Mouse (Mus musculus): ENCODE results near the gene Cep350.

Gene Cep350

DNA sequence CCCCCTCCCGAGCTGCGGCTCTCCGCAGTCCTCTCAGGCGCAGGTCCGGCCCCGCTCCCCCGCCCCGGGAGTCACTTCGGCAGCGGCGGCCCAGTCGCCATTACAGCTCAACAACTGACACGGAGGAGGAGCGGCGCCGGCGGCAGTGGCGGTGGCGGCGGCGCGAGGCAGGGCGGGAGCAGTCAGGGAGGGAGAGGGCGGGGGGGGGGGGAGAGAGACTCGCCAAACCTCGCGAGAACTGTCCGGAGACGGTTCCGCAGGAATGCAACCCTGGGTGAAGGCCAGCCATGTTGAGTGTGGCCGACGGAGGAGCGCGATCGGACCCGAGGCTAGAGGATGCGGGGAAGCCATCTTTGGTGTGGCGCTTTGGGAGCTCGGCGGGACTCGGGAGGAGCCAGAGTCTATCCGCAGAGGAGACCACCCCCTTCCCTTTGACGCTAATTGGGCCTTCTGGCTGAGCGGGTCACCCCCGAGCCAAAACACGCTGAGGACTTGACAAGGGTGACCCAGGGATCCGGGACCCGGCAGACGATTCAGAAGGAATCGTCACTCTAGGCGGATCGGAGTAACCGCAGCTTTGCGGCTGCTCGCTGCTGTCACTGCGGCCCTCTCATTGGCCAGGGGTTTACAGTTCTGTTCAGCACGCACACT, at the start of gene Cep350:
Cep350 (minus strand) TSS at position 188 of the 651 bp plus-strand sequence.
- DNase-seq (ENCODE audit: low read depth, low spot score): peak; percentile 96

DNA sequence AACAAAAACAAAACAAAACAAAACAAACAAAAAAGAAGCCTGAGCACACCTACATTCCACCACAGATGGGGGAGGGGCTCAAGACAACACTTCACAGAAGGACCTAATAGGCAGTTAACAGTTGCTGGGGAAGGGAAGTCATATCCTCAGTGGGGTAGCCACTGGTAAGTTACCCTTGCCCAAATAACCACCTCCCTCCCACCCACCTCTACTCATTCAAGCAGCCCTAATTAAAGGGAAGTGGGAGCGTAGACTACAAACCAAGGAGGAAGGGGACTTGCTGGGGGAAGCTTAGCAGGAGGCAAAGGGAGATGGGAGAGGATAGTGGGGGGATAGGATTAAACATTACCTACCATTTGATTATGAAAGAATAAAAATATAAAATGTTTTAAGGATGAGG, 47.3 kb upstream of the Cep350 start:
- DNase-seq (ENCODE audit: low read depth, low spot score): no peak

DNA sequence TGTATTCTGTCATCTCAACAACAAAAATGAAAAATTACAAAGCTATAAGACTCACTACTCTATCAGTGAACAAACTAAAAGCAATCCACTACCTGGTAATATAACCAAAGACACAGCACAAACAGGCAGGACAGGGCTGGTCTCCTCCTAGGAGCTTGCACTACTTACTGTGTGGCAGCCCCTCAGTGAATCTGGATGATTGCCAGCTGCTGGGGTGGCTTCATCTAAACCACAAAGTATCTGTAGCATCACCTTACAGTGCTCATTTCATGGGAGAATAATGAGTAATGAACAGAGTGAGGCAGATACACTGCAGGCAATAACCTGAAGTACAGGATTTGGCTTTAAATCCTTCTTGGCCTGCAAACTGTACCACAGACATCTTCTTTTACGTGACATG, 46.7 kb upstream of the Cep350 start:
- DNase-seq (ENCODE audit: low read depth, low spot score): no peak

DNA sequence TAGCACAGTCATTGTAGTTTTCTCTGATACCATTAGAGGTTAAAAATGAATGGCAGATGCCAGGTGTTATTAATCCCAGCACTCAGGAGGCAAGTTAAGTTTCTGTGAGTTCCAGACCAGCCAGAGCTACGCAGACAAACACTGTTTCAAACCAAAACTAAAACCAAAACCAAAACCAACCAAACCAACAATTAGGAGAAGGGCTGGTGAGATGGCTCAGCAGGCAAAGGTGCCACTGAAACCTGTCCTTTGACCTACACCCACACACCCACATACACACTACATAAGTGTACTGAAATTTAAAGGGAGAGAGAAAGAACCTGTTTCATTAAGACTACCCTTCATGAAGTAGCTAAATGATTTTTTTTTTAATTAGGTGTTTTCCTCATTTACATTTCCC, 35.9 kb upstream of the Cep350 start:
- DNase-seq (ENCODE audit: low read depth, low spot score): no peak

DNA sequence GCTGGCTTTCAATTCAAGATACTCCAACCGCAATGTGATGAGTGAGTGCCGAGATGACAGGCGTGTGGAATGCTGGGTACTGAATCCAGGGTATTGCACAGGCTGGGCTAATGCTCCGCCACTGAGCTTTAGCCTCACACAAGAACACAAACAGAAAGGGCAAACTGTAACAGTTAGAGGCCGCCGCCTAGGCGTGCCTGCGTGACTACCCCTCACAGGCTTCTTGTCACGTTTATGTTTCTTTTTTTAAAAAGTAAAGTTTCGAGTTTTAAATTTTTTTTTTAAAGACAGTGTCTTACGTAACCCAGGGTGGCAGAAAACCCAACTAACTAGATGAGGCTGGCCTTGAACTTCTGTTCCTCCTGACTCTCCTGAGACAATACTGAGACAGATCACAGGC, 32.9 kb upstream of the Cep350 start:
- DNase-seq (ENCODE audit: low read depth, low spot score): no peak

DNA sequence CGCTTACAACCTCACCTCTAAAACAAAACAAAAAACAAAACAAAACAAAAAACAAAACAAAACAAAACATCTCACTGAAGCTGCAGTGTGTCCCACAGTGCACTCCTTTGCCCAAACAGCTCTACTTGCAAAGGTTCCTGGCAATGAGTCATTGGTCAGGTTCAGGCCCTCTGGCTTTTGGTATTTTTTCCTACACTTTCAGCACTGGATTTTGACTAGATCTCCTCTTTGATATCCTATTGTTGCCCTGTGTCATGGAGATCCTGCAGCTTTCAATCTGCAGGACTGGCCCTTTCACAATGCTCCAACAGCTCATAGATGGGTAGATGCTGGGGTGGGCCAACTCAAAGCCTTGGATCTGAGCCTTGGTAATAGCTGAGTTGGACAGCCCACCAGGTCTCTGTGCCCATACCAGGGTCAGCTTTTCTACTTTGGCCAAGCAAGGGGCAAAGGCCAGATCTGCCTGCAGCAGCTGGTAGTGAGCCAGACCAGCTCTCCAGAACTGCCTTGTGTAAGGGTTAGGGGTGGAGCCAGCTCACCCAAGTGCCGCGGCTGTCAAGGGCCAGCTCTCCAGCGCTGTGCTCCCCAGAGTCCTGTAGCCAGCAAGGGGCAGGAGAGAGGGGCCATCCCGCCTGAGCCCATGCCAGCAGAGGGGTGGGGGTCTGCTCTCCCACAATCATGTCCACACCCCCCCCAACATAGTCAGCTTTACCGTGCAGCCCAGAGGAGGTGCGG, 30.3 kb upstream of the Cep350 start:
- DNase-seq (ENCODE audit: low read depth, low spot score): no peak

DNA sequence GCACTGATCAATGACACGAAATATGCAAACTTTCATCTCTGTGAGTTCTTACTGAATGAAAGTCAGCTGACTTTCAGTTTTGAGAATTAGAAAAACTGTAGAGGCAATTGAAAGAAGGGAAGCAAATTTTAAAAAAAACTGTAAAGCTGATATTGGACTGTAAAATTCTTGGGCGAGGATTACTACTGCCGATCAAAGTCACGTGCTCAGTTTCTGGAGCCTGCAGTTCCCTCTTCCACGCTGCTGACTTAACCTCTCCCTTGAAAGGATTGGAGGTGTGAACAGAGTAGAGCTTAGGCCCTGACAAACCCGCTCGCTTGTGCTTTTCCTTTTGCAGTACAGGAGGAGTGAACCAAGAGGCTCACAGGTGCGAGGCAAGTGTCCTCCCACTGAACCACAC, 29.3 kb upstream of the Cep350 start:
- DNase-seq (ENCODE audit: low read depth, low spot score): no peak

DNA sequence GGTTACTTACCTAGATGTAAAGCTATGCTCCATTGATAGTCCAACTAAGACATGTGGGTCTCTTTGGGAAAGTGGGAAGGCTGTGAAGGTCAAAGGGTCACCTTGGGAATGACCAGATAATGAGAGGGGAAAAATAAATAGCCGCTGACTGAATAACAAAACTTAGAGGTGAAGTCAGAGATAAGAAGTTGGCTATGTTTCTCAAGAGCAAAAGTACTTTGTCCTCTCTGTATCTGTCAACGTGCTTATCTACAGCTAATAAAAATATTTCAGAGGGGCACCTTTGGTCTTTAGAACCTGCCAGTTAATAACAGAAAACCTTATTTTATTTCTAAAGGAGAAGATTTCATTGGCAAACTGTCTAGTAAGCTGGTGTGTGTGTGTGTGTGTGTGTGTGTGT, 22.6 kb upstream of the Cep350 start:
- no peak for DNase-seq (ENCODE audit: low read depth, low spot score)

DNA sequence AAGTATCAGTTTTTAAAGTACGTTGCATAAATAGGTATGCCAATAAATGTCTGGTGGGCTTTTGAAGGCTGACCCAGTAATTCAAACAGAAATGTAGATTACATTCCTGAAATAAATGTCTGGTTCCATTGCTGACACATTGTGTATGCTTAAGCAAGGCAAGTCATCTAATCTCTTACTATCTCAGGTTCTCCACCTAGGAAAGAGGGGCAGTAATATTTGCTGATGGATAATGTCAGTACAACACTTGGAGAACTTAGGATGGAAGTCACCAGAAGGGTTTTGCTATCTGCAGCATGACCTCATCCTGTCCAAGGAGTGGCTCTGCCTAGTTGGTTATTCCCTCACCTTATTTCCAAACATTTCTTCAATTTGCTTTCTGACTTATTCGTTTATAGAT, 21.5 kb upstream of the Cep350 start:
- no peak for DNase-seq (ENCODE audit: low read depth, low spot score)

DNA sequence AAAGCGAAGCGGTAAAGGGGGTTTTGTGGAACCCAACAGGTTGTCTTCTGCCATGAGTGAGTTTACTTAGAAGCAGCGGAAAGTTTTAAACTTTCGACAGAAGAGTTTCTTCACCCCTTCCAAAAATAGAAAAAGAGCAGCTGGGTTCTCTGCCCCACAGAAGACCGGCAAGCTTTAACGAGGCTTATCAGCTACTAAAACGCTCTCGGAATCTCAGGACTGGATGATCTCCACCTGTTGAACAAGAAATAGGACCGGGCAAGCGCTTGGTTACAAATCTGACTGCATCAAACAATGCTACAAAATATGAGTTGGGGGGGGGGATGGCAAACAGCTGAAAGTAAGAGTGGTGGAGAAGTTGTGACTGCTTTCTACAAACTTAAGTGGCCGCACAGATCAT, 17.3 kb upstream of the Cep350 start:
- no peak for DNase-seq (ENCODE audit: low read depth, low spot score)

DNA sequence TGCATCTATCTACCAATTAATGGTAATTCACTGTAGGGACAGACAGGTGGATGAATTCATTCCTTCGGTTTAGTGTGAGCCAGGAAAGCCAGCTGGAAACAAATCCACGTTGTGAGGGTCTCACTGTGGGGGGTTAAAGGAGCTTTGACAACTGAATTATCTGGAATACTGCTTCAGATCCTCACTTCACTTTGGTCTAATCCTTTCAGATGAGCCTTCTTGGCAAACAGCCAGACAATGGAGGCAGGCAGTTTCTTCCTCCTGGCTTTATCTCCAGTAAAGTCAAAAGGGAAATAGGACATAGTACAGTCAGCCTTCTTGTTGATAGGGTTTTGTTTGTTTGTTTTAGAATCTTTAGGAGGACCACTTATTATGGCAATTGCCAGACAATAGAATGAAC, 16.3 kb upstream of the Cep350 start:
- no peak for DNase-seq (ENCODE audit: low read depth, low spot score)

DNA sequence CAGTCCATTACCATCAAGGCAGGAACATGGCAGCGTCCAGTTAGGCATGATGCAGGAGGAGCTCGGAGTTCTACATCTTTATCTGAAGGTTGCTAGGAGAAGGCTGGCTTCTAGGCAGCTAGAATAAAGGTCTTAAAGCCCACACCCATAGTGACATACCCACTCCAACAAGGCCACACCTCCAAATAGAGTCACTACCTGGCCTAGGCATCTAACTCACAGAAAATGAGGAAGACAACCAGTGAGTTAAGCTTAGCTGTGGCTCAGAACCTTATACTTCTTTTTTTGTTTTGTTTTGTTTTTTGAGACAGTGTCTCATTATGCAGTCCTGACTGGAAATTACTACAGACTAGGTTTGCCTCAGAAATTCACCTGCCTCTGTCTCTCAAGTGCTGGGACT, 14.6 kb upstream of the Cep350 start:
- no peak for DNase-seq (ENCODE audit: low read depth, low spot score)

DNA sequence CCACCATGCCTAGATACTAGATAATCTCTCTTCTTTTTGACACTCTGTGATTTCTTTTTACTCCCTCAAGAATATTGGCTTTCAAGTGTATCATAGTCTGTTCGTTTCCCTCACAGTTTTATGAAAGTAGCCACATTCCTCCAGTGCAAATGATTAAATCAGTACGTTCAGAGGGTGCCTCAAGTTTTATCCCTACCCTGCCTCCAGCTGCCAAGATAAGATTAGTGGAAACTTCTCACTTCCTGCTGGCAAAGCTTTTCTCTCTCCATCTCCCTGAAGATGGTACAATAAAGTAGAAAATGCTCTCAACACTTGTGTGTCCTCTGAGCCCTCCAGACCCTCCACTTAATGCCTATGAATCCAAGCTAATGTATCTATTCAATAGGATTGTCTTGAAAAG, 1.9 kb upstream of the Cep350 start:
- DNase-seq (ENCODE audit: low read depth, low spot score): no peak

DNA sequence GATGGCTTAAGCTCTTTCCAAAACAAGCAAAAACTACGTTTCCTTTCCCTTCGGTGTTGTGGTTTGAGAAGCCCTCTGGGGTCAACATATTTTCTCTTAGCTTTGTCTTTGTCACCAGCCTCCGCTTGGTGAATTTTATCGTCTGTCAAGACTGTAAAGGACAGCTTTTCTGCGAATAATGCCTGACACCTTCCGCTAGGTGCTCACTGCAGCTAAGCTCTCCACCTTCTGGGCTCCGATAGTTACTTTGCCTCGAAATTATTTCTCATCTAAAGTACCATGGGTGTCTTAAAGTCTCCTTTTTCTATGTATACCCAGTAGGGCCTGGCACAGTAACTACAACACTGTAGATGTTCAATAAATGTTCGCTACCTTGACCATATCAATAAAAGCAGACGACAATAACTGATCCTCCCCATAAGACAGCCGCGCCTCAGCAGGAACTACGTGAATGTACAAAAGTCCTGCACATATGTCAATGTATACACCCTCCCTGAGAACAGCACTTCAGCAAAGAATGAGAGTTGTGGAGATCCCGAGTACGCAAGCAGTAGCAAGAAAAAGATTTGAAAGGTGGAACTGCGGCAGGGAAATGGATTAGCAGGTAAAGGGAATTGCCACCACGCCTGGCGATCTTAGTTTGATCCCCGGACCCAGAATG, 794 bp upstream of the Cep350 start:
- DNase-seq (ENCODE audit: low read depth, low spot score): peak; percentile 28

DNA sequence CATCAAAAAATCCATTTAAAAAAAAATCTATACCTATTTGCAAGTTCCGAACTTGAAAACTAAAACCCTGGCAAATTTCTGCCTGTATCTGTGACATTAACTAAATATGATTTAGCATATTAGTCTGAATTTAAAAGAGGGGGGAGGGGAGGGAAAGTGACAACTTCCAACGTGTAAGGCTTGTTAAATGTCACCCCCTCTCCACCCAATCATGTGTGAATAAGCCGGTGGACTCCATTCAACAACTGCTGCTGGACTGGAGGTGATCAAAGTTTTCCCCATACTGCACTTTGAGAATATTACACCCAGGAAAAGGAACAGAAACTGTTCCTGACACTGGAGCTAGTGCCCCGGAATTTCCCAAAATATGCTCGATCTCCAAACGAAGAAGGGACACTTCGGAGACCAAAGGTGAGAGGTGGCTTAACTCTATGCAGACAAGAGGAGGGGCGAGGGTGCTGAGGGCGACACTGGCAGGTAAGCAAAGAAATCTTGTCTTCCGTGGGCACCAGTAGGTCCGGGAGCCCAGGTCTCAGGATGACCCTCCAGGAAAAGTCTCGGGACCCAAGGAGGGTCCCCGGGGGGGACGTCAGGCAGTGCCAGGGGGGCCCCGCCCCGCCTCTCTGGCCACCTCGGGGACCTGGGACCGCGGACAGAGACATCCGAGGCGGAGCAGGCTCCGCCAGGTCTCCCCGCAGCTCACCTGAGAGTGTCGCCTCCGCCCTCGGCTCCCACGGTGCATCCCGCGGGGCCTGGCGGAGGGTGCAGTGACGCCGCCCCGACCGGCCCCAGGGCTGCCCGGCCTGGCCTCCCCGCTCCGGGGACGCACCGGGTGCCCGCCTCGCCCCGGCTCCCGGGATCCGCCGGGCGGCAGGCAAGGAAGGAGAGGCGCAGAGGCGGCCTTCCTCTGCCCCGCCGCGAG, 648 bp downstream of the Cep350 start:
- DNase-seq (ENCODE audit: low read depth, low spot score): no peak

DNA sequence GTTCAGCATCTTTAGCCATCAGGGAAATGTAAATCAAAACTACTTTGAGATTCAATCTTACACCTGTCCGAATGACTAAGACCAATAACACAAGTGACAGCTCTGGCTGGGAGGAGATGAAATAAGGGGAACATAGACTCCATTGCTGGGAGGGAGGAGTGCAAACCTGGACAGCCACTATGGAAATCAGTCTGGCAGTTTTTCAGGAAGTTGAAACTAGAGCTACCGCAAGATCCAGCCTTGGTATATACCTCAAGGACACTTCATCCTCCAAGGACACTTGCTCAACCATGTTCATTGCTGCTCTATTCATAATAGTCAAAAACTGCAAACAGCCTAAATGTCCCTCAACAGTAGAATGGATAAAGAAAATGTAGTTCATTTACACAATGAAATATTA, 23.9 kb downstream of the Cep350 start:
- DNase-seq (ENCODE audit: low read depth, low spot score): no peak

DNA sequence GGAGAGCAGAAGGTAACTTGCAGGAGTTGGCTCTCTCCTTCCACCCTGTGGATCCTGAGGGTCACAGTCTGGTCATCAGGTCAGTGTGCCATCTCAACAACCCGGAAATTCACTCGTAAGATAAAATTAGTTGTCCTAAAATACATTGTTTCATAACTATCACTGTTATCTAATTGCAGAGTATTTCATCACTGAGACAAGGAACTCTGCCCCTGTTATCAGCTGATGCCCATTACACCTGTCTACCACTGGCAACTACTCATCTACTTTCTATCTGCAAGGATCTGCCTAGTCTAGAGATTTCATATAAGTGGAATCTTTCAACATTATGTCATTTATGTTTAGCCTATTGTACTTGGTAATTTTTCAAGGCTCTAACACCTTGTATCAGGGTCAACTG, 28.7 kb downstream of the Cep350 start:
- no peak for DNase-seq (ENCODE audit: low read depth, low spot score)

DNA sequence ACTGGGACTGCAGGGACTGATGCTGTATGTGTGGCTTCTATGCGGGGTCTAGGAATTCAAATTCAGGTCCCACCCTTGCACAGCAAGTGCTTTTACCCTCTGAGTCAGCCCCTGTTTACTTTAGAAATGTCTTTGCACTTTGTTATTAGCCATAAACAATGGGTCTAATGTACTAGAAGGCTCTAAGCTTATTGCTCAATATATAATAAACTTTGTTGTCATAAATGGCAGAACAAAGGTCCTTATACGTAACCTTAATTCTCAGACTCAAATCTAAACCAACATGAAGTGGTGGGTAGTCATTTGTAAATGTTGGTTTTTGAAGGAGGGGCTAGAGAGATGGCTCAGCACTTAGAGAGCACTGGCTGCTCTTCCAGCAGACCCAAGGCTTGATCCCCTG, 35.6 kb downstream of the Cep350 start:
- DNase-seq (ENCODE audit: low read depth, low spot score): no peak

DNA sequence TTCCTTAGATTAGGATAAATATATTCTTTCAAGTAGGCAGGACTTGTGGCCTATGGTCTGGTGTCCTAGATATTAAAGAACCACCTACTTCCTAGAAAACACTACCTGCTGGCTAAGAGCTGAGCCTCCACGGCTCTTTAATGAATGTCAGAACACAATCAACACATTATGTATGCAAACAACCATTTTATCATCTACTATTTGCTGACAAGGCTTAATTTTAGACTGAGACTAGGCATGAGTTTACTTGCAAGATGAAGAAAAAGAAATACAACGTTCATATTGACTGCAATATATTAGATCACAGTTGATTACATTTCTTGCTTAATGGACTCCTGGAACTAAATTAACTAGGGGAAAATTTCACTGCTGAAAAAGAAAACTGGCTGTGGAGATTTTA, 38.4 kb downstream of the Cep350 start:
- DNase-seq (ENCODE audit: low read depth, low spot score): no peak

DNA sequence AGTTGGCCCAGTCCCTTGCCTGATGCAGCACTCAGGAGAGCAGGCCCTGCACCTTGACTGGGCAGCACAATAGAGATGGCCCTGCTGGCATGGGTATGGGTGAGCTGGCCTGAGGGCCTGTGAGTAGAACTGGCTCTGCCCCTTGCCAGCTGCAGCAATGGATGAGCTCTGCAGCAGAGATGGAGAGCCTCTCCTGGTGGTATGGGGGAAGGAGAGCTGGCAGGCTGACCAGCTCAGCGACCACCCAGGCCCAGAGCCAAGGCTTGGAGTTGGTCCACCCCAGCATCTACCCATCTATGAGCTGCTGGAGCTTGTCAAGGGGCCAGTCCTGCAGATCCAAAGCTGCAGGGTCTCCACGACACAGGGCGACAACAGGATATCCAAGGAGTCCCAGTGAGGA, 69.5 kb downstream of the Cep350 start:
- DNase-seq (ENCODE audit: low read depth, low spot score): no peak

DNA sequence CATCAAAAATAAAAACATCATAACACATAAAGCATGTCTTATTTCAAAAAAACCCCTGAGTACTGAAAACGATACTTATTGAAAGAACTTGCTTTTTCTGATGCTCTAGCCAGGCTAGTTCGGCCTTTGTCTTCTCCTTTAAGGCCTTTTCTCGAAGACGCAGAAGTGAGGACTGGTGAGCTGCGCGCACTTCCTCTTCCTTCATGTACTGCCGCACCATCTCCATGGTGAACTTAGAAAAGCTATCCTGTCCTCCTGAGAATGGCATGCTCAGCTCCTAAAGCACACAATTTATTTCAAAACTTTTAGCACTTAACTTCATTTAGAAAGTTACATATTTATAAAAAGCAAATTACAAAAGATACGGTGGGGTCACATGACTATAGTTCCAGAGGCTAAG, 71.7 kb downstream of the Cep350 start:
- DNase-seq (ENCODE audit: low read depth, low spot score): no peak

DNA sequence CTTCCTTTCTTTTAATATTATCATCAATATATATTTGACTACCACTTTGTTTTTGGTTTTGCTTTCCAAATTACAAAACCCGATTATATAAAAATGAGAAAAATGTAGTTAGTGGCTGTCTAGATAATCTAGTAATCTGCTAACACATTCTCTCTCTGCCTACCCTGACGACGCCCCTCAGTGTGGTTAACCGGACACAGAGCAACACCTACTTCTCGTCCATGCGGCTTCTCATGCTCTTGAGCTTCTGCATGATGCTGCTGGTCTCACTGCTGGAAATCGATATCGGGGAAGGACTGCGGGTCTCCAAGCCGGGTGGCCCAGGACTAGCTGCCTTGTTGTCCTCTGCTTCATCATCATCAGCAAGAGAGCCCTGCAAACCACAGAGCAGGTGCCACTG, 78.7 kb downstream of the Cep350 start:
- DNase-seq (ENCODE audit: low read depth, low spot score): no peak
